Mouse (Mus musculus) adrenal gland (tissue): Measurements from ENCODE around the gene Pdilt.
"Not testable (repeated sequence)": the region's sequence is repeated elsewhere in the genome, so short reads cannot be mapped to it uniquely, and the experiment has no call there.

Source experiments
- intact Hi-C: fragments of 180-260 bp; cut with DNase I; formaldehyde crosslinking; loops from one replicate; pipeline ENCODE4 v1.15.1; 2025
- long read RNA-seq, 2 experiments: library from polyadenylated mRNA; unstranded; transcript quantifications; one replicate each; pipeline ENCODE4 v2.0.0; 2020; ENCODE audit warnings: borderline replicate concordance in 1 of 2; ENCODE audit not compliant: insufficient replicate concordance in 1 of 2

Pdilt gene
- long read RNA-seq, experiment 1 = 0 reads
- long read RNA-seq, experiment 2 = 0 reads

DNA sequence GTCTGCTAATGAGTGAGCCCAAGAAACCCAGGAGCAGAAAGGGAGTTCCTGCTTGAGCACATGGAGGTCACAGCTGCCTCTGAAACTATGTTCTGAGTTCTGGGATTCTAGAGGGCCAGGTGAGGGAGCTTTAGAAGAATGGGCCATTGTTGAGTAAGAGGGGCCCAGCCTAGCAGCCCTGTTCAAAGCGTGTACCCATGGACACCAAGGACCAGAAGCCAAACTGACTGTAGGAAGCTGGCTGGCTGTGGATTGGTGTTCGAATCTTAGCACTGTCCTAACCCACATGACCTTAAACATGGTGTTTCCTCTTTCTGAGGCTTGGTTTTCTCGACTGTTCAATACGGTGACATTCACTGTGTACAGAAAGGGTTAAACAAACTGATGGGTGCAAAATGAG is at the start of gene Pdilt:
Gene Pdilt, minus strand, starts transcription at position 101 of the 400 bp plus-strand sequence.
- intact Hi-C loops = no loop called here

DNA sequence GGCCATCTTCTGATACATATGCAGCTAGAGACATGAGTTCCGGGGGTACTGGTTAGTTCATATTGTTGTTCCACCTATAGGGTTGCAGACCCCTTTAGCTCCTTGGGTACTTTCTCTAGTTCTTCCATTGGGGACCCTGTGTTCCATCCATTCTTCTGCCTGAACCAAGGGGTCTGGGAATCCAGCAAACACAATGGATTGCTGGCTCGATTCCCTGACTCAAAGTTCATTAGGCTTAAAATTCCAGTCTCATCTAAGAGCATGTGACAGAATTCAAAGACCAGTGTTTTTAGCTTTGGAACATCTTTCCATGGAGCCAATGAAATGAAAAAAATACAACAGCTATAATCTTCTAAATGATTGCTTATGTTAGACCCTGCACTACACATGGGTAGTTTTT is 39.2 kb upstream of the Pdilt start:
- intact Hi-C loops = not testable (repeated sequence)

DNA sequence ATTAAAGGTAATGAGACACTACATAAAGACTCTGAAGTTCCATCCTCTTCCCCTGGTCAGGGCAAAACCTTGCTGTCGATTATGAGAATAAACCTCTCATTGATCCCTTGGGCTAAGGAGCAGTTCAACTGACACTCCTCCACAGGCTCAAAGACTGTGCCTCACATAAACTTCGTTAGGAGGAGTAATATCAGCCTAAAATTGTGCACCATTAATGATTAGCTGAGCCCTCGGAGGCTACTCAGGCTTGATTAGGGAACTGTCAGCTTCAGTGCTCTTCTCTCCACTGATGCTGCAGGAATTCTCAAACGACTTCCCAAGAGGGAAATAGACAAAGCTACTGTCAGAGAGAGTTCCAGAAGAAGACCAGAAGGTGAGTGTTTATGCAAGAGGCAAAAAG is 38.2 kb upstream of the Pdilt start:
- intact Hi-C loops = no loop called here

DNA sequence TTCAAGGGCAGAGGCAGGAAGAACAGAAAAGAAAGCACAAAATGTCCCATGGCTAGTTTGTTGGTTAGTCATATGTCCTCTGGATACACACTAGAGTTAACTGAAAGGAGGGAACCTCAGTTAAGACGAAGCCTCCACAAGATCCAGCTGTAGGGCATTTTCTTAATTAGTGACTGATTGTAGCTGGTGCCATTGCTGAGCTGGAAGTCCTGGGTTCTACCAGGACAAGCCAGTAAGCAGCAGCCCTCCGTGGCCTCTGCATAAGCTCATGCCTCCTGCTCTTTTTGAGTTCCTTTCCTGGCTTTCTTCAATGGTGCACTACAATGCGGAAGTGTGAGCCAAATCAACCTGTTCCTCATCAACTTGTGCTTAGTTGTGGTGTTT is 37.2 kb upstream of the Pdilt start:
- intact Hi-C loops = no loop called here

DNA sequence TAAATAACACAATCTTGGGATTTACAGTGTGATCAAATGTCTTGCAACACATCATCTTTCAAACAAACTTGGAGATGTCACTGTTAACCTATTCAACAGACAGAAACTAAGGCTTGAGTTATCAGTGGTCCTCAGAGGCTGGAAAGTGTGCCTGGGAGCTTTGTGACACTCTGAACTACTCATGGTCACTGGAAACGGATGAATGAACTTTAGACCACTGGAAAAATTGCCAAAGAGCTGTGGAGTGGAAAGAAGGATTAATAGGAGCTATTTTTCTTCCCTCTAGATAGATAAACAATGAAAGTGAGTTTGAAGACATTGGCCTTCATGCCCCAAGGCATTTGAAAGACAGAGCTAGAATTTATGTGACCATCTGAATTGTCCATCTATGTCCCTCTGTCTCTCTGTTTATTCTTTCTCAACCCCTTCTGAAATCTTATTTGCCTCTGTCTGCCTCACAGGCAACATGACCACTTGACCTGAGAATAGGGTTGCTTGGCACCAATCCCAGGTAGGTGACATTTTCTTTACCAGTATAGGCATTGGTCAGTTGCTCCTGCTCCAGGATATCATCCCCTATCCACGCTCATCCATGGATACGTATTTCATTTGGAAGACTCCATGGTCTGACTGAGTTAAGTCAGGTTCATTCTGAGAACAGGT is 36.6 kb upstream of the Pdilt start:
- intact Hi-C loops = no loop called here

DNA sequence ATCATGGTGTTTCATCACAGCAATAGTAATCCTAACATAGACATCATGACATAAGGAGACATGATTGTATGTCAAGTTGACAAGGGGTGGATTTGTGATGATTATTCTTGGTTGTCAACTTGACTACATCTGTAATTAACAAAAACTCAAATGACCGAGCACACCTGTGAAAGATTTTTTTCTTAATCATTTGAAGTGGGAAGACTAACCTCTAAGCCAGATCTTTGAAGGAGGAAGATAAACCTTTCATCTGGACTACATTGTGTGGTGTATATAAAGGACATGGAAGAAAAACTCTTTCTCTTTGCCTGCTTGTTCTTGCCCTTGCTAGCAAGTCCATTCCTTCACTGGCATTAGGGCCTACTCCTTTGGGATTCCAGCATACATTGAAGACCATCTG is 30.8 kb upstream of the Pdilt start, which contains the start of gene Acsm2:
Gene Acsm2, plus strand, starts transcription at position 301 of the 400 bp plus-strand sequence.
- intact Hi-C loops = no loop called here

DNA sequence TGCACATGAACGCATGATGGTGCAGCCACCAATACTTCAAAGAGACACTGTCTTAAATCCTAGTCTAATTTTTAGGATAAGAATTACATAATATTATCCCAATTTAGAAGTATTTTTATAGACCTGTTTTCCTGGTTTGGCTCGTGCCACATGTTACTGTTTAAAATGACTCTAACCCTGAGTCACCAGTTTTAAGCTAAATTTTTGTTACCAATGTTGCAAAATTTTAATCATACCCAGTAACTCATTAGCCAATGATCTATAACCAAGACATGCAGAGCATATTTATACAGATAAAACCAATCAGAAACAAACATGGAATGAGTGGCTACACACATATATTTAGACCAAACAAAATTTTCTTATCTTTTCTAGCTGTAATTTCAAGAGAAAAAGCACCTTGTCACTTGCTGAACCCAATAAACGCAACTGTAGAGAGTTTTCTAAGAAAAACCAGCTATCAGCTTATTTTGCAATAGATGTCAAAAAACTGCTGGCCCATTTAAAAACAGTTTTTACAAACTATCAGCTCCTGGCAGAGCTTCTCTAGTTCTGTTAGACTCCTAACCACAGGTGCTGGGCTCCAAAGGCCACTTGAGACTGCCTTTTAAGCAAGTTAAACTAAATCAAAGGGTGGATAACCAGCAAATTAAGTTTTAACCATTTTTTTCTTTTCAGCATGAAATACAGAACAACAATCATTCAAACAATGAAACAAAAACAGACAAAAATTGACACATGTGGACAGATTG is 27.4 kb upstream of the Pdilt start:
- intact Hi-C loops = no loop called here

DNA sequence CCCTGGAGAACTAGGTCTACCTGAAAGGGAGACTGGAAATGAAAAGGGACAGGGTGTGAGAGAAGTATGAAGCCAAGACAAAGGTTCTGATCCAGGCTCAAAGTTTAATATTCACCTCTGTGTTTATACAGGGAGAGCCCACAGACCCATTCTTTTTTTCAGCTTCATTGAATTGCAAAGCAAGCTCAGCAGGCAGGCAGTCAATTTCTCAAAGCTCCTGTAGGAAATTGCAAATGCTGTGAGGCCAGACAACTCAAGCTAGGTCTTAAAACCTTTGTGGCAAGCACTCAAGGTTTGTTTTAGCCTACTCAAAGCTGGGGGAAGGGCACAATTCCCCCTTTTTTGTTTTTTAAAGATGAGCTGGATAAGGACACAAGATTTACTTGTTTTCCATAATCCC is 22.3 kb upstream of the Pdilt start:
- intact Hi-C loops = no loop called here

DNA sequence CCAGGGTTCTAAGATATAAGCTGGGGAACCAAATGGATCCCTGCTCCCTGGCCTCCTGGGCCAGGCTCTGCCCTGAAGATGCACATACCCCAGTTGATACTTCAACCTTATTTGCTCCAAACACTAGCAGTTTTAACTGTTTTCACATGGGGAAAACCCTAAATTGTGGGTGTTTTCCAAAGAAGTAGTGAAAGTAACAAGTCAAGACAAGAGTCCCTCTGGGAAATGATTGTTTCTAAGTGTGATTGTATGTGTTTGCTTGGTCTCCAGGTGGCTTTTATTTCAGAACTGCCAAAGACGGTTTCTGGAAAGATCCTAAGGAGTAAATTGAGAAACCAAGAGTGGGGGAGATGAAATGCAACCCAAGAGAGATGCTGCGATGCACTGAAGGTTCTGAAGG is 19.2 kb upstream of the Pdilt start:
- intact Hi-C loops = no loop called here

DNA sequence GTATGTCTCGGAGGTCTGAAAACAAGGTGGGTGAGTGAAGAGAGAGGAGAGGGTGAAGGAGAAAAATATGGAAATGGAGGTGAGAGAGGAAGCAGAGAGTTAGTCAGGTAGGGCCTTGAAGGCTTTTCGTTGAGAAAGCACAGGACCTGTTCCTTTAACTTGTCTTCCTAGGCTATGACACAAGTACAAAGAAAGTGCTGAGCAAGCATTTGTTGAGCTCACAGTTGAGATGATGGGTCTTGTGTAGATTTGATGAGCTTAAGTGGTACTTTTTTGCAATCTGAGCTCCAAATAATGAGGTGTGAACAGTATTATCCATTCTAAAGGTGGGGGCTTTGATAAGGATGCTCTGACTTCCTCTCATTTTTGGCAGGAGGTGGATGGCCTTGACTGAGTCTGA is 11.1 kb upstream of the Pdilt start:
- intact Hi-C loops = no loop called here

DNA sequence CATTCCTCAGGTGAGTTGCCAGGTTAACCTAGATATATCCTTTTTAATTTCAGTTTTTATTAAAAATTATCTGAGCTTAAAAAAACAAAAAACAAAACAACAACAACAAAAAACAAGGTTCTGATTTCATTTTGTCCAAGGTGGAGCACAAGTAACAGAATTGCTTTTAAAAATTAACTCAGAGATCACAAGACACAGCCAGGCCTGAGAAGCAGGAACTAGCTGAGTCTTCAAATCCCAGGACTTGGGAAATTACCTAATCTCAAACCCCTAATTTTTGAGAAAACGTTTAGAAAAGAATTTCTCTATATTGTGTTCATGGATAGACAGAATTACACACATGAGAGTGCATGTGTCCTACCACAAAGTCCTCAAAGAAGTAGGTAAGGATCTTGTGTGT is 9.6 kb upstream of the Pdilt start:
- intact Hi-C loops = no loop called here

DNA sequence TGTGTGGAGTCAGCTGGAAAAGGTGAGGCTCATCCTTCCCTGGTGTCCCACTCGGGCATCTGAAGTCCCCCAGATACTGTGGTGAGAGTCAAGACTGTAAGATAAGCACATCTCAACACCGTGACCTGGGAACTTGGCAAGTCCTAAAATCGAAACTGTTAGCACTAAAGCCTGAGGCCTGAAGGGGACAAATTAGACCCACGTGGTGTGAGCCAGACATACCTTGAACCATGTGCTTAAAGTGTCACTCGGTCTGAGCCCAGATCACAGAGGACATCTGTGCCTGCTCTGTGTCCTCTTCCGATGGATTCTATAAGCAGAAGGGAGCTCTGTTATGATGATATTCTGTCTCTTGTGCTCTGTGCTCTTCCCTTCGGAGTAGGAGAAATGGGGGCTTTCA is 5.3 kb upstream of the Pdilt start:
- intact Hi-C loops = no loop called here

DNA sequence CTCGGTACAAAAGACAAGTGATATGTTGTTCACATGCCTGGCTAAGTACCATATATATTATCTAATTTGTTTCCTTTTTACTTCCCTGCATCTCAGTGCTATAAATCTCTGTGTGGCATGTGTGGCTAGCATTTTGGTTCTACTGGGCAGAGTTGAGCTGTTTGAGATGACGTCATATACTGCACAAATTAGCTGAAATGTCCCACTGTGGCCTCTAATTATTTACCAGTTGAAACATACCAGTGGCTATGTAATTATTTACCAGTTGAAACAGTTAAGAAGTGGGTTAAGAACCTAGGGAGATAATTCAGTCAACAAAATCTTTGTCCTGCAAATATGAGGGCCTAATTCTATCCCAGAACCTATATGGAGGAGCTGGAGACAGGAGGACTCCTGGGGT is 4.3 kb upstream of the Pdilt start:
- intact Hi-C loops = no loop called here

DNA sequence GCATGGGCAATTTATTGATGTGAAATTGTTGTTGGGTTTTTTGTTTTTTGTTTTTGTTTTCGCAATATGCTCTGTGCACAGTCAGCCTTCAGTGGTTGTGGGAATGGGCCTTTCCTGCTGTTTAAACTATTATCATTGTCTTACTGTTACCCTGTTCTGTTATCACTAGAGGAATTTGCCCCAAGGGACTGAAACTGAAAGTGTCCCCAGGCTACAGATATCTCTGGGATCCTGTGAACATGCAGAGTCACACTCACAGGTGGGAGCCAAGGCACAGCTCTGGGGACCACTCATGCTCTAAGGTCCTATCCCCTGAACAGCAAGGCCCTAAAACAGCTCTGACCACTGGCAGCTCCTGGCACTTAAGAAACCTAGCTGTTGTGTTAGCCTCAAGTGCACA is 3.8 kb upstream of the Pdilt start:
- intact Hi-C loops = no loop called here

DNA sequence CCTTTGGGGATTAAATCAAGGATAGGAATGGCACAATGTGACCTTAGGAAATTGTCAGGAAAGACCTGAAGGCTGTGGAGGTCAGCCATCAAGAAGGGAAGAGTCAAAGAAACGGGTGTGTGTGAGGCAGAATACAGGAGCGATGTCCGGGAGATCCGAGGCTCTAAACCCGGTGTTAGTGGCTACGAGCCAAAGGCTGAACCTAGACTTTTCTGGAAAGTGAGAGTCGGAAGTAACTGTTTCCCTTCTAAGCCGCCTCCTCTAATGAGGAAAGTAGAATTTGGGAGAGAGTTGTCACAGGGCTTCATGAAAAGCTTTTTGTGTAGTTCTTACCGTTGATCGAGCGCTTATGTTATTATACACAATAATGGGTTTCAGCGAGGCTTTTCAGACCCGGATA is 3.2 kb upstream of the Pdilt start:
- intact Hi-C loops = no loop called here

DNA sequence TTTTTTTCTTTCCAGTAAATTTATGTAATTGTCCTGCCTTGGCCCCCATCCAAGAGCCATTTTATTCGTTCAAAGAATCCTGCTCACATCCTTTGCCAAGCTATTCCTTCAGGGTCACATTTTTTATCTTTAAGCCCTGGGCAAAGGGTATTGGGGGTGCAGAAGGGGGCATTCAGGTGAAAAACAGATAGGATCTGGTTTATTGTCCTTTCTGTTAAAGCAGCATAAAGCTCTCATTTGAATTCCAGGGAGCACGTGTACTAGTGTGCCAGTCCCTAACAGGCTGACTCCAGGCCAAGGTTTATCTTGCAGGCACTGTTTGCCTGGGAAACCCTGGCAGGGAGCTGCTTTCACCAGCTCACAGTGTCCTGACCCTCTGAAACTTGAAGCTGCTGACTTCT is 2.6 kb upstream of the Pdilt start:
- intact Hi-C loops = no loop called here

DNA sequence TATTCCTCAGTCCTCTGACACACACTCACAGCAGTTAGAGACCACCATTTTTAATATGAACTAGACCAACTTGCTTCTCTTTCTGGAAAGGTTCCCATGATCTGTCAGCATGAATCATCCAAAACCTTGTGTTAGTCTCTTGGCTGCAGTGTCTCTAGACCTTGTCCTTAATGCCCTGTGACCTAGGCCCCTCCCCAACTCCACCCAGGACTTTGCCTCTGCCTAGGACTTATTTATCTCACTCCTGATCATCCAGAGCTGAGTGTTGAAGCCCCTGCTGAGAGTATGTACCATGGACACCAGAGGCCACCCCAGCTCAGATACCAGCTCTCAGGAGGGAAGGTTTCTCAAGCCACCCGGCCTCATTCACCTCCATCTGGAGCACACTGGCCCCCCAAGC is 904 bp downstream of the Pdilt start:
- intact Hi-C loops = no loop called here

DNA sequence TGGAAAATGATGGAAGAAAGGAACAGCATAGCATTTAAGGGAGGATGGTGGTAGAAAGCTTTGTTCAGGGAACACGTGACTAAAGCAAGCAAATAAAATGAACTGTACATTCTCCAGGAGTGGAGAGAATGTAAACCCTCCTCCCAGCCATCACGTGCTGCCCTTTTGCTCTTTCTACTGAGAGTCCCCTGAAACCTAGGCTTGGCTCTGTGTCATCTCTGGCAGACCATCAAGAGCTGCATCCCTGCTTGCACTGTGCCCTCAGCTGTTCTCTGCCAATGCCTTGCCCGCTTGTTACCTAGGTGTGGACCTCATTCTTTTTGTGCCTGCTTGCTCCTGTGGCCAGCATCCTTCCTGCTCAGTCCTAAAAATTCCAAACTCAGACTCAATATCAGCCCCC is 1.5 kb downstream of the Pdilt start:
- intact Hi-C loops = no loop called here

DNA sequence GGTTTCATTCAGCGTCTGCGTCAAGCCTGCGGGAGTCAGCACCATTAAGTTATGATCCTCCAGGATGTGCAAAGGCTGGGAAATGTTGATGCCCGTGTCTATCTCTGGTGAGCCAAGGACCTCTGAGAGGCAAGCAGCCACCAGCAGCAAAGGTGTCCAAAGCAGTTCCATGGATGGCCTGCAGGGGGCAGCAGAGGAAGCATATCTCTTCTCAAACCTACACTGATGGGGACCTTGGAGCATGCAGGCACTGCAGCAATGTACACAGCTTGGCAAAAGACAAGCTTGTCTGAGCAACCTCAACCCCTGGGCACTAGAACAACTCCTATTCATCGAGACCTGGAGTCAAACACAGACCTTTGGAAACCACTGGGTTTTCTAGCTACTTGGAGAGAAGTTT is 3.6 kb downstream of the Pdilt start:
- intact Hi-C loops = loop anchor here (10.0 kb wide), 3 partner anchors 155 to 765 kb away; no protein-coding TSS in a partner anchor

DNA sequence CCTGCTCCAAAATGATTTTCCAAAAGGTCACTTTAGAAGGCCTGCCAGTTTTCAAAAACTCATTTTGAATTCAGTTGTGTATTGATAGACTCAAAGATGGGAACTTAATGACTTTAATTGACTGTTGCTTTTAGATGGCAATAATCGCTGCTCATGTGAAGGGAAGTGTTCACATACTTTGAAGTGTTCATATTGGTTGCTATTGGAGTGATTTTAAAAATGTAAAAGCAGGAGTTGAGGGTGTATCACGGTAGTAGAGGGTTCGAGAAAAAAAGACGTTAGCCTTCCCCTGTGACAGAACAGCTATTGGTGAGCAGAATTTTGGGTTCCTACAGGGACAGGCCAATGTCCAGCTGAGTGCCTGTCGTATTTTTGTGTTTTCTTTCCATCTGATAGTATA is 4.1 kb downstream of the Pdilt start, which contains the start of gene Acsm5:
Gene Acsm5, plus strand, starts transcription at position 301 of the 400 bp plus-strand sequence.
- intact Hi-C loops = loop anchor here (10.0 kb wide), 3 partner anchors 156 to 764 kb away; no protein-coding TSS in a partner anchor

DNA sequence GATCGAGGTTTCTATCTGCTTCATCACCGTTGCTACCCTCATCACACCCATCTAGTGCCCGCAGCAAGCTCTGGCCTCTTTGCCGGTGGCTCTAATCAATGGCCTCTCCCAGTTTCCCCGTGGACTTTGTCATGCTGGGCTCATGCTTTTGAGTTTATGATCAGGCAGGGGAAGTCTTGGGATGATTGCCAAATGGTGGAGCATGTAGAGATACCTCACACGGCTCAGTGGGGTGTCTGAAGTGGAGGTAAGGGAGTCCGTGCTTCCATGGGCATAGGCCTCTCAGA is 7.1 kb downstream of the Pdilt start:
- intact Hi-C loops = loop anchor here (10.0 kb wide), 3 partner anchors 159 to 761 kb away; no protein-coding TSS in a partner anchor

DNA sequence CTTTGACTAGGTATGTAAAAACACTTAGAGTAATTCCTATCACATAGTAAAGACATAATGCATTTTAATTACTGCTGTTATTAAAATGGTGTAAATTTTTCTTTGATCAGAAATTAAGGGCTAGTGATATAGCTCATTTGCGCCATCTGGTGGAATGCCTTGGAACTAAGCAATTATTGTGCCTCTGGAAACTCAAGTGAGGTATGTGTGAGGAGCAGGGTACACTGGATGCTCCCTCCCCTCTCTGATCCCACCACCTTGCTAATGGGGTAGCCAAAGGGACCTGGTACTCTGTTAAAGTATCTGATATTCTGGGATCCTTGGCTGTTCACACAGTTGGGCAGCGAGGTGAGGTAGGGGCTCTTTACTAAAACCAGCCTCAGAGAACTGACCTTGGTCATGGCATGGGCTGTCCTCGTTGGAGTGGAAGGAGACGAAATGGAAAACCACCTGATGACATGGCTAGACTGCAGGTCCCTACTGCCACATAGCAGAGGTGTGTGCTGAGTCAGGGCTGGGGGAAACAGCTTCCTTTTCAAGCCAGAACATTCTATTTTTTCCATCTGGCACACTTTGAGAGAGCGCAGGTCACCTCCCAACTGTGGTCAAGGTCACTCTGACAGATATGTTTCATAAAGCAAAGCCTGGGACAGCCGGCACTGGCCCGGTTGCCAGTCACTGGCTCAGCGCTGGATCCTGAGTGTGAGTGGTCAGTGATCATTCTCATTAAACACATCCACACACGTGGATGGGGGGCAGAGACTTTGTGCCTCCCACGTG is 7.6 kb downstream of the Pdilt start:
- intact Hi-C loops = loop anchor here (10.0 kb wide), 3 partner anchors 159 to 761 kb away; no protein-coding TSS in a partner anchor
